Mouse (Mus musculus) hindbrain, embryonic 11.5 days (tissue): ENCODE results near the gene Avpr2. TPM values are rescaled to one million over a fixed set of nuclear protein-coding genes. Genes with fewer than 3 reads are reported as not detected.

Source experiments
- ATAC-seq: fragments of 200-750 bp; cut with Nextera tagmentation; 2 replicates; pipeline ENCODE4 v1.8.0; 2017; ENCODE audit warnings: mild to moderate bottlenecking, moderate TSS enrichment, moderate library complexity; ENCODE audit not compliant: low FRiP score
- DNase-seq: peaks from one replicate; pipeline ENCODE4 v3.0.0-alpha.2; 2015; ENCODE audit warnings: low spot score
- H3K27ac ChIP-seq: fragments of 300-500 bp; sonication (generic); 2 replicates; pipeline ENCODE4 v1.5.1; 2014; ENCODE audit warnings: mild to moderate bottlenecking, low read depth, low read length
- H3K27me3 ChIP-seq: fragments of 300-500 bp; sonication (generic); 2 replicates; pipeline ENCODE4 v1.6.1; 2014; ENCODE audit warnings: mild to moderate bottlenecking, low read length, moderate library complexity, mixed read lengths; ENCODE audit not compliant: control insufficient read depth, insufficient read depth
- H3K36me3 ChIP-seq: fragments of 300-500 bp; sonication (generic); 2 replicates; pipeline ENCODE4 v1.6.1; 2014; ENCODE audit warnings: mild to moderate bottlenecking, low read length, moderate library complexity, mixed read lengths; ENCODE audit not compliant: control insufficient read depth, insufficient read depth
- H3K4me1 ChIP-seq: fragments of 300-500 bp; sonication (generic); replicated peaks from 2 replicates; pipeline ENCODE4 v1.6.1; 2014; ENCODE audit warnings: low read length, mixed read lengths; ENCODE audit not compliant: control insufficient read depth, insufficient read depth
- H3K4me2 ChIP-seq: fragments of 300-500 bp; sonication (generic); replicated peaks from 2 replicates; pipeline ENCODE4 v1.6.1; 2014; ENCODE audit warnings: mild to moderate bottlenecking, low read depth, low read length
- H3K4me3 ChIP-seq: fragments of 300-500 bp; sonication (generic); 2 replicates; pipeline ENCODE4 v1.5.1; 2014; ENCODE audit warnings: low read depth, low read length
- H3K9ac ChIP-seq: fragments of 300-500 bp; sonication (generic); 2 replicates; pipeline ENCODE4 v1.6.1; 2014; ENCODE audit warnings: low read depth, low read length
- H3K9me3 ChIP-seq: fragments of 300-500 bp; sonication (generic); 2 replicates; pipeline ENCODE4 v1.6.1; 2016; ENCODE audit warnings: low read length; ENCODE audit not compliant: control insufficient read depth
- WGBS: fragments of 180-500 bp; shearing (Covaris S2); extraction: QIAGEN DNeasy Blood & Tissue Kit; methylation state at CpG from one replicate; pipeline ENCODE4 v1.1.7; 2014; 5-methylcytosine and 5-hydroxymethylcytosine counted together
- polyA plus RNA-seq: library from polyadenylated mRNA; unstranded; fragments of >200 nt; fragmentation: Nextera tagmentation; extraction: Ambion mirVana; gene quantifications from 2 replicates; pipeline ENCODE4 v1.2.1, GENCODE M21; 2014

The Avpr2 gene
- polyA plus RNA-seq = 0.06 and 0.11 TPM in 2 replicates

GRCm38 (mm10) chrX:73891551-73892152 is at the start of gene Avpr2:
Avpr2 (plus strand) TSS chrX:73892102.
- no peaks in the 10 kb centered on the region for H3K4me1 ChIP-seq
- no peak for ATAC-seq
- no peaks in the 10 kb centered on the region for H3K9me3 ChIP-seq
- H3K9ac ChIP-seq = no peak within 1 kb of the TSS
- 72% methylated on average over 6 of the region's 6 CpGs for WGBS
- H3K36me3 ChIP-seq = no peaks in the 10 kb centered on the region
- H3K27me3 ChIP-seq = no peaks in the 10 kb centered on the region
- H3K27ac ChIP-seq = no peak within 1 kb of the TSS
- no peak within 1 kb of the TSS for H3K4me2 ChIP-seq
- DNase-seq = no peak
- no peak within 1 kb of the TSS for H3K4me3 ChIP-seq

- 87% methylated on average over 9 of the region's 9 CpGs for WGBS
- ATAC-seq = no peak
- no peak for DNase-seq
Measured at GRCm38 (mm10) chrX:73854326-73855086, 37.4 kb upstream of the Avpr2 start.

DNA sequence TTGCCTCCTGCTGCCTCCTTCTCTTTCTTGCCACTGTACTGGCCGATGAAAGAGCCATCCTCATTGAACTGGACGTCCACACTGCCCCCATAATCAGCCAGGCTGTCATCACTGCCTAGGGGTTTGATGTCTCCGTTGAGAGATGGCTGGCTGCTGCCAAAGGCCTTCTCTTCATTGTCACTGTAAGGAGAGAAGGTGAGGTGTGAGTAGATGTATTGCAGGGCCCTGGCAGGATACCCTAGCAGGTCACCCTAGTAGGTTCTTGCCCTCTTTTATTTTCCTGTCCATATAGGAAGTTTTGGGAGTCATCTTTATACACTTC is 36.9 kb upstream of the Avpr2 start:
- Histone ChIP-seq H3K27me3 (no peaks in the 10 kb centered on the region), H3K9me3 (no peaks in the 10 kb centered on the region), H3K27ac (no peak overlapping the region), H3K36me3 (no peaks in the 10 kb centered on the region), H3K4me3 (no peak overlapping the region), H3K9ac (no peak overlapping the region), H3K4me2 (no peak overlapping the region), H3K4me1 (no peaks in the 10 kb centered on the region; the same call in 1 of the 2 replicates)
- WGBS = 63% methylated on average over 3 of the region's 3 CpGs
- ATAC-seq (no peak), DNase-seq (no peak)

More at GRCm38 (mm10) chrX:73854326-73855086, 37.4 kb upstream of the Avpr2 start:
- H3K4me3 ChIP-seq = no peak overlapping the region
- H3K9ac ChIP-seq = no peak overlapping the region
- no peaks in the 10 kb centered on the region for H3K36me3 ChIP-seq
- H3K4me2 ChIP-seq = no peak overlapping the region
- H3K27ac ChIP-seq = no peak overlapping the region
- no peaks in the 10 kb centered on the region for H3K27me3 ChIP-seq
- no peaks in the 10 kb centered on the region; the same call in 1 of the 2 replicates for H3K4me1 ChIP-seq
- H3K9me3 ChIP-seq = no peaks in the 10 kb centered on the region

DNA sequence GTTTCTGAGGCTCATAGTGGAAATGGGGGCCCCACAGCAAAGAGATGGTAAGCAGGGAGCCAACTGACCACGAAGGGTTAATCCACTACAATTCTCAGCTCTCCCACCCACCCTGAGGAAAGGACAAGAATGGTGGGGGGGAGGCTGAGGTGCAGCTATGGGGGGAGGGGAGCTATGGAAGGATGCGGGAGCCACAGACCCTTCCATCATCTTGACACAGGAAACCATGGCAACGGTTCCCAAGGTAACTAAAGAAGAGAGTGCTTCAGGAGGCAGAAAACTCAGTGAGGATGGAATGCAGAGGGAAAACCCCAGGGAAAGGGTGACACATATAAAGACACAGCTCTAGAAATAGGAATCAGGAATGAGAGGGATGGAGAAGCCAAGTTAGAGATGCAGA is 27.2 kb upstream of the Avpr2 start:
- ATAC-seq (peak; percentile 78), DNase-seq (peak; percentile 77)
- H3K4me2 ChIP-seq = no peak overlapping the region; the same call in 1 of the 2 replicates
- H3K36me3 ChIP-seq = no peaks in the 10 kb centered on the region
- no peaks in the 10 kb centered on the region for H3K27me3 ChIP-seq
- H3K9me3 ChIP-seq = no peaks in the 10 kb centered on the region
- H3K9ac ChIP-seq = no peak overlapping the region
- H3K27ac ChIP-seq = 0 out of 2 replicates have a peak overlapping the region, but pooled peaks have one; percentile 51
- 42% methylated on average over 3 of the region's 3 CpGs for WGBS
- no peak overlapping the region for H3K4me3 ChIP-seq
- no peaks in the 10 kb centered on the region for H3K4me1 ChIP-seq

- H3K36me3 ChIP-seq = no peaks in the 10 kb centered on the region
- no peak overlapping the region for H3K4me2 ChIP-seq
- DNase-seq = no peak
- H3K9ac ChIP-seq = no peak overlapping the region
- no peaks in the 10 kb centered on the region for H3K27me3 ChIP-seq
- no peaks in the 10 kb centered on the region for H3K4me1 ChIP-seq
- 37% methylated on average over 3 of the region's 3 CpGs for WGBS
- no peak for ATAC-seq
- H3K9me3 ChIP-seq = no peaks in the 10 kb centered on the region
- no peak overlapping the region for H3K4me3 ChIP-seq
- 0 out of 2 replicates have a peak overlapping the region, but pooled peaks have one; percentile 45 for H3K27ac ChIP-seq
Measured at GRCm38 (mm10) chrX:73867256-73867655, 24.6 kb upstream of the Avpr2 start.

GRCm38 (mm10) chrX:73867852-73868251 is 24.1 kb upstream of the Avpr2 start:
- 86% methylated on average over 1 of the region's 1 CpGs for WGBS
- H3K4me2 ChIP-seq = no peak overlapping the region
- H3K36me3 ChIP-seq = no peaks in the 10 kb centered on the region
- no peaks in the 10 kb centered on the region for H3K4me1 ChIP-seq
- ATAC-seq (no peak), DNase-seq (no peak)
- no peaks in the 10 kb centered on the region for H3K9me3 ChIP-seq
- H3K27ac ChIP-seq = no peak overlapping the region
- no peak overlapping the region for H3K9ac ChIP-seq
- H3K4me3 ChIP-seq = no peak overlapping the region
- H3K27me3 ChIP-seq = no peaks in the 10 kb centered on the region

- H3K27ac ChIP-seq = no peak overlapping the region
- WGBS = 11% methylated on average over 5 of the region's 5 CpGs
- H3K27me3 ChIP-seq = no peaks in the 10 kb centered on the region
- DNase-seq (peak; percentile 52), ATAC-seq (no peak)
- H3K4me1 ChIP-seq = no peaks in the 10 kb centered on the region
- H3K4me3 ChIP-seq = no peak overlapping the region
- H3K9me3 ChIP-seq = no peaks in the 10 kb centered on the region
- H3K4me2 ChIP-seq = no peak overlapping the region
- H3K9ac ChIP-seq = no peak overlapping the region
- H3K36me3 ChIP-seq = no peaks in the 10 kb centered on the region
Measured at GRCm38 (mm10) chrX:73869334-73869733, 22.6 kb upstream of the Avpr2 start.

DNA sequence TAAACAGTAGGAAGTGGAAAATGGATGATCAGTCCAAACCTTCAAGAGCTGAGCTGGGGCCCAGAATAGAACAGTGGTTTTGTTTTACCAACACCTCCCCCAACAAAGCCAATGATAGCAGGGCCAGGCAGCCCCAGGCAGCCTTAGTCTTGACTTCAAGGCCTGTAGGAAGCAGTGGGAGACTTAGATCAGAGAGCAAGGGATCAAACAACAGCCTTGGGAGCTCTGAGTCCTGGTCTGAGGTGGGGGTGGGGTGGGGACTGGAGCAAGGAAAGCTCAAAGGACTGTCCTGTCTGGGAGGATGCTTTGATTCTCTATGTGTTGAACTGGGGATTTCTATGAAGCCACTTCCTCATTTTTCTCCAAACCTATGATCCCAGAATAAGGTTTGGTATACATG is 20.4 kb upstream of the Avpr2 start:
- no peak overlapping the region for H3K27ac ChIP-seq
- no peak overlapping the region for H3K4me2 ChIP-seq
- no peak overlapping the region for H3K4me3 ChIP-seq
- no peaks in the 10 kb centered on the region for H3K27me3 ChIP-seq
- no peaks in the 10 kb centered on the region for H3K36me3 ChIP-seq
- ATAC-seq (no peak), DNase-seq (no peak)
- no peak overlapping the region for H3K9ac ChIP-seq
- no peaks in the 10 kb centered on the region for H3K4me1 ChIP-seq
- no peaks in the 10 kb centered on the region for H3K9me3 ChIP-seq

DNA sequence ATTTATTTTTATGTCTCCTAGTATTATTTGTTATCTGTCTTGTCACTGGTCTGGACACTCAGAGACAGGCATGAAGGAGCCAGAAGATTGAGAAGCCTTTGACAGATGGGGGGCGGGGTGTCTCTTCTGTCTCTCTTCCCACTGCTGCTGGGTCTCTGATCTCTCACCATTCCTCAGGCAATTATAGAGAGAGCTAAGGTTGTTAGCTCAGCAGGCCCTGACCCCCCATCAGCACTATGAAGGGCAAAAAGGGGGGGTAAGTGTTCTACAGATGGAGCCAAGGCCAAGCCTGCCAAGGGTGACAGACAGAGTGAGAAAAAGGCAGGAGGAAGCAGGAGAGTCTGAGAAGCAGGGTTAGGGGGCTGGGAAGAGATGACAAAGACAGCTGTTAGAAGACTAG is 19.9 kb upstream of the Avpr2 start:
- H3K9me3 ChIP-seq = no peaks in the 10 kb centered on the region
- DNase-seq (no peak), ATAC-seq (no peak)
- no peak overlapping the region for H3K4me3 ChIP-seq
- no peak overlapping the region for H3K9ac ChIP-seq
- no peaks in the 10 kb centered on the region for H3K36me3 ChIP-seq
- WGBS = 65% methylated on average over 1 of the region's 1 CpGs
- H3K27ac ChIP-seq = no peak overlapping the region
- no peak overlapping the region for H3K4me2 ChIP-seq
- no peaks in the 10 kb centered on the region for H3K27me3 ChIP-seq
- H3K4me1 ChIP-seq = no peaks in the 10 kb centered on the region
